Mouse (Mus musculus) liver, postnatal 0 days (tissue): ENCODE data around the gene Rxrb.
"Not testable (repeated sequence)": the region's sequence is repeated elsewhere in the genome, so short reads cannot be mapped to it uniquely, and the experiment has no call there.

Experiments
- CTCF ChIP-seq: sonication (generic); IDR thresholded peaks from 2 replicates; pipeline ENCODE4 v1.5.1; 2016; ENCODE audit warnings: antibody characterized with exemption, low read depth
- EP300 ChIP-seq: IDR thresholded peaks from 2 replicates; pipeline ENCODE4 v1.6.1; 2016; ENCODE audit warnings: antibody characterized with exemption, low read depth, mild to moderate bottlenecking

- TF ChIP-seq CTCF, EP300: not testable (repeated sequence)
Observed at GRCm38 (mm10) chr17:33998697-33999096, 32.9 kb upstream of the Rxrb start.
